Mouse (Mus musculus) fibroblast of lung, adult 2 months (primary cell): ENCODE data around the gene Gng13.
A peak's percentile ranks its signal among the peaks of the same experiment; 100 is the strongest.

Experiments
- DNase-seq: peaks from one replicate; pipeline ENCODE4 v3.0.0-alpha.2; 2011; ENCODE audit warnings: low read depth

Gng13 gene

DNA sequence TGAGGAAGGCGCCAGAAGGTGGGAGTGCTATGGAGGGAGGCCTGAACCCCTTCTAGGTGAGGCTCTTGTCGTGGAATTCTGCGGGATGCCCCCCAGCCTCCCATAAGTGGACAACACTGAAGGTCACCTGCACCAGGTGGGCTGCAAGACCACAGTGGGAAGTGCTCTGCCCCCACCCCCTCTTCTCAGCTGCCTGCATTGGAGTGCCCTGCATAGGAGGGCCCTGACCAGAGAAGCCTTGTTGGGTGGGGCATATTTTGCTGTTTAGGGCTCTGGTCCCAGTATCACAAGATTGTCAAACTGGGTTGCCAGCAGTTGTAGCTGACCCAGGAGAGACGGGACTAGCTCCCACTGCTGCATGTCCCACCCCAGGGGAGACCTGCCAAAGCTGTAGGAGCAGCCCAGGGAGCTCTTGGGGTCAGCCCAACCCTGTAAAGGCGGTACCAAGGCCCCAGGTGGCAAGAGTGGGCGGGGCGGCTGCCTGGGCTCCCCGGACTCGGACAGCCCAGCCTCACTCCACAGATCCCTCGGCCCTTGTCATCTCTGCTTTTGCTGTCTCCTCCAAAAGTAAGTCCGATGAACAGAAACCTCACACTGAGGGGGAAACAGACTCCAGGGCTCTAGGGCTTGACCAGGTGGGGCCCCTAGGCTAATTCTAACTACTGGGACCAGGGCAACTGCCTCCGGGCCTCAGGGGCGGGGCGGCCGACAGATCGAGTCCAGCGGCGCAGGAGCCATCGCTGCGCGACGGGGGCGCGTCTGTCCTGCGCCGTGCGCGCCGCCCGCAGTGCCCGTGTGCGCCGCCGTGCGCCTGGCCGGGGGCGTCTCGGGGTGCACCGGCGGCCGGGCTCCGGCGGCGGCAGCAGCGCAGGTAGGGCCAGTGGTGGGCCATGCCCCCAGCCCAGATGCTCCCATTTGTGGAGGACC, at the start of gene Gng13:
TSS of gene Gng13 (plus strand) at position 461 of the 927 bp plus-strand sequence.
- no peak for DNase-seq

DNA sequence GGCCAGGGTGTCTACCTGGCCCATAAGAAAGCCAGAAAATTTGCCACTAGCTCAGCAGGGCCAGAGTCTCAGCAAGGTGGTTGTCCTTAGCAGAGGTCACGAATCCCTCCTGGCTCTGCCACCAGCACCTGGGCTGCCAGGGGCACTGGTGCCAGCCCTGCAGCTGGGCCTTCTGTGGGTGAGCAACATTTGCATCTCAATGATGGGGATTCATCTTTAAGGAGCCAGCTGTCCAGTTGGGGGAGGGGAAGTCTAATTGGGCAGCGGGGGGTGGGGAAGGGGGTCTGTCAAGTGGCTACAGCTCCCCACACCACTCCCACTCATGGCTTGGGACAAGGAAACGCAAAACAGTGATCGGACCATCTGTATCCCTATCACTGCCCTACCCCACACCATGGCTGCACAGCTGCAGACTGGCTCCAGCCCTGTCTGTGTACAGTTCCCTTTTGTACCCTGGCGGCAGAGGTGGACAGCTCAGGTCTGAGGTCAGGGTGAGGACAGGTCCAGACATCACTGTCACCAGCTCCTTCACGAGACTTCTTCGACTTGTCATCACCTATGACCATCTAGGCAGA, 48.4 kb upstream of the Gng13 start:
- DNase-seq = no peak

- DNase-seq = no peak
Measured at GRCm38 (mm10) chr17:25672982-25673381, 44.0 kb upstream of the Gng13 start.

DNA sequence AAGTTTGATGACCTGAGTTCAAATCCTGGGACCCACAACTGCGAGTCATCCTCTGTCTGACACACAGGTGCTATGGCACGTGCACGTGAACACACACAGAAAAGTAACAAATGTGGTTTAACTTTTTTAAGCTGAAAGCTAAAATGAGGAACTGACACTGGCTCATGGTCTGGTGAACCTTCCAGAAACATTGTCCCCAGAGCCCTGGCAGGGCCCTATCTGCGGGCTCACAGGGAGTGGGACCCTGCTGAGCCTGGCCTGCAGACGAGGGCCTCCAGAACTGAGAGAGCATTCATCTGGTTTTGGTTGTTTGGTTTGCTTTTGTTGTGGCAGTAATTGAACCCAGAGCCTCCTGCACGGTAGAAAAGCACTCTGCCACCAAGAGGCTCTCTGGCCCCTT, 39.0 kb upstream of the Gng13 start:
- DNase-seq = no peak

DNA sequence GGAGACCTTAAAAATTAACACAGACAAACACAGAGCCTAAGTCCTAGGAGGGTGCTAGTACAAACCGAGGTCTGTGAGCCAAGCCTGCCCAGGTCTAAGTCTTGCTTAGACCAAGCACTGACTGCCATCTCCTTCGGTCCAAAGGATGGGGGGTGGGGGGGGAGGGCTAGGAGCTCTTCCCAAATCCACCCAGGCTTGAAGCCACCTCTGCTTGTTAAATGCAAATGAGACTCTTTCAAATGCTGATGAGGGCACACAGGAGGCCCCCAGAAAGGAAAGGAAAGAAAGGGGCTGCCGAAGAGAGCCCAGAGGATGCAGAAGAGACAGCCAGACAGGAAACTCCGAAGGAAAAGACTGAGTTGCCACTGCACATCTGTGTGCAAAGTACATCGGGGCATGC, 37.2 kb upstream of the Gng13 start:
- DNase-seq = no peak

DNA sequence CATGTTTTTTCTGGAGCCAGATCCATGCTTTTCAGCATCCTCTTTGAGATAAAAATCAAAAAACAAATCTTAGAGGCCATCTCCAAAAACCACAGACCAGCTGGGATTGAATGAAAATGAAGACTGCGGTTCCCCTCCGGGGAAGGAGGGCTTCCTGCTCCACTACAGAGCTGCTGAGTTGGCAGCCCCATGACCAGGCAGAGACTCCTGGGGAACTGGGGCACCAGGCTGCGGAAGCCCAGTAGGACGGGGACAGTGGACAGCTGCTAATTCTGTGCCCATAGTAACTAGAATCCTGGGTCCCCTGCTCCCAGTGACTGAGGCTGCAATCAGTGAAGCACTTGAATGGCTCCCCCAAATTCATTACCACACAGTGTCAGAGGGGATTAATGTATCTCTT, 35.3 kb upstream of the Gng13 start:
- DNase-seq = no peak

- DNase-seq = no peak
Measured at GRCm38 (mm10) chr17:25686323-25686722, 30.6 kb upstream of the Gng13 start.

DNA sequence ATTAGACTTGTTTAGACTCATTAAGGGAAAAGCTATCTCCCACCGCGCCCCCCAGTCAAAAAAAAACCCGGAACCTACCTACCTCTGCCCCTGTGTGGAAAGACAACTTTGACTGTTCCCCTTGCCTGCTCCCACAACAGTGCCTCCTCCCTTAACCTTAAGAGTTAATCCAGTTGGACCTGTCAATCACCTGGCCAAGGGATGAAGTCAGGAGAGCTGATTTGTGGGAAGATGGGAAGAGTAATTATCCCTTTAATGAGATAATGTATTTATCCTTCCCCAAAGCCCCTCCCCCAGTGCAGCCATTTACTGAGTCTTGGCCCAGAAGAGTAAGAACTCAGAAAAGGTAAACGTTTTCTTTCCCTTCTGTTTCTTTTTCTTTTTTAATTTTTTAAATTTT, 28.0 kb upstream of the Gng13 start:
- no peak for DNase-seq

- no peak for DNase-seq
Measured at GRCm38 (mm10) chr17:25696263-25696662, 20.7 kb upstream of the Gng13 start.

DNA sequence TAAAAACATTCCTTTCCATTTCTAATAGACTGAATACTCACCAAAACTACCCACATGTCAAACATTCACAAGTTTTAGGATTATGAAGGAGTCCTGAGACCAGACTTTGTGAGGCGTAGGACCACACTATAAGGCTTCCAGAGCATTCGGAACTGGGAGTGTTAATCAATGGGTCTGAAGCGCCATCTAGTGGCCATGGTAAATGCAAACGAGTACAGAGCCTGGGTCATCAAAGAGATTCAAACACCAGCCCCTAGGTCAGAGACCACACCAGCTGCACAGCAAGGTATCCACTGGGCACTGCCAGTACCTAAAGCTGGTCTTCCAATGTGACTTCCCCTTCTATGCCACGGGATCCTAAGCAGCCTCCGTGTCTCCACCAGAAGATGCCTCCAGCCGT, 18.5 kb upstream of the Gng13 start:
- peak; percentile 19 for DNase-seq

- no peak for DNase-seq
Measured at GRCm38 (mm10) chr17:25700863-25701496, 16.0 kb upstream of the Gng13 start.

GRCm38 (mm10) chr17:25709994-25710393, 7.0 kb upstream of the Gng13 start:
- no peak for DNase-seq

GRCm38 (mm10) chr17:25711136-25711535, 5.8 kb upstream of the Gng13 start:
- DNase-seq = peak; percentile 50

- no peak for DNase-seq
Measured at GRCm38 (mm10) chr17:25715627-25716026, 1.3 kb upstream of the Gng13 start.

GRCm38 (mm10) chr17:25716130-25716529, 841 bp upstream of the Gng13 start:
- no peak for DNase-seq

DNA sequence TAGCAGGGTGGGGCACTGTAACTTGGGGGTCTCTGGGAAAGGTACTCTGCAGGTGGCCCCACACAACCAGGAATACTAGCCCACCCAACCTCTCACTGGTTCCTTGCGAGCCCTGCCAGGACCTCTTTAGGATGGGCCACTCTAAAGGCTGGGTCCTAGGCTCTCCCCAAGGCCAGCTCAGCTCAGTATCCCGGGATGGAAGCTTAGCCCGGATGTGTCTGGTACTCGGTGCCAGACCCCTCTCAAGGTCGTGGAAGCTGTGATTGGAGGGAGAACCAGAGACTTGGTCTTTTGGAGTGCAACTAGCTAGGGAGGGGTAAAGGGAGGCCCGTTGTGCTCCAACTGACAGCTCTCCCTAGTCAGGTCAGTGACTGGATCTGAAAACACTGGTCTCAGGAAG, 720 bp downstream of the Gng13 start:
- no peak for DNase-seq

DNA sequence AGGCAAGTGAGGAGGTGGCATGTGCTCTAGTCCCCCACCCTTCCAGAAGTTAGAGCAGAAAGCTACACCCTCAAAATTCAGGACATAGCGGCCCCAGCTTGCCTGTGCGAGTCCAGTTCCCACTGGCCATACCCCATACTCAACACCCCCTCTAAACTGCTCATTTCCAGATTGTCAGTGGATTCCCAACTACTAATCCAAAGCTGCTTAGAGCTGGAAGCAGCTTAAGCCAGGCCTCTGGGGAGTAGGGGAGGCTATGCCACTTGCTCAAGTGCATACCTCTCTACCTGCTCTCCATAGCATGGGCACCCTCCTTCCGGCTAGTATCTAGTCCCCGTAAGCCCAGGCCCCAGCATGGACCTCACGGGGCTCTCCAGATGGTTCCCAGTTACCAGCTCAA, 4.5 kb downstream of the Gng13 start:
- DNase-seq = no peak

GRCm38 (mm10) chr17:25723470-25723869, 6.5 kb downstream of the Gng13 start:
- DNase-seq = no peak

GRCm38 (mm10) chr17:25723919-25724318, 6.9 kb downstream of the Gng13 start:
- DNase-seq = no peak

DNA sequence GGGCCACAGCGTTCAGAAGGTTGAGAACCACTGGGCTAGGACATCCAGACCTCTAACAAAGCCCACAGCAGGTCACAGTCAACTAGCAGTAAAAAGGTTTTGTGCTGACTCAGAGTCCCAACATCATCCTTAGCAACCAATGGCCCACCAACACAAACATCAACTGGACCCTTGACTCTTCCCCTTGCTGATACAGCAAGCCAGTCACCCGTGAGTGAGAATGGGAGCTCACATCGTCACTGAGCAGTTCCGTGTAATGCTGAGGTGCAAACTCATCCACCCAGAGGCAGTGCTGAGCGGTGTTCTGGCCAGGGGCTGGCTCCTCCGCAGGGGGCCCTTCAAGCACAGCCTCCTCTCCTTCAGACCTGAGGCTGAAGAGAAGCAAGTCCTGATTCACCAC, 8.3 kb downstream of the Gng13 start:
- DNase-seq = no peak

DNA sequence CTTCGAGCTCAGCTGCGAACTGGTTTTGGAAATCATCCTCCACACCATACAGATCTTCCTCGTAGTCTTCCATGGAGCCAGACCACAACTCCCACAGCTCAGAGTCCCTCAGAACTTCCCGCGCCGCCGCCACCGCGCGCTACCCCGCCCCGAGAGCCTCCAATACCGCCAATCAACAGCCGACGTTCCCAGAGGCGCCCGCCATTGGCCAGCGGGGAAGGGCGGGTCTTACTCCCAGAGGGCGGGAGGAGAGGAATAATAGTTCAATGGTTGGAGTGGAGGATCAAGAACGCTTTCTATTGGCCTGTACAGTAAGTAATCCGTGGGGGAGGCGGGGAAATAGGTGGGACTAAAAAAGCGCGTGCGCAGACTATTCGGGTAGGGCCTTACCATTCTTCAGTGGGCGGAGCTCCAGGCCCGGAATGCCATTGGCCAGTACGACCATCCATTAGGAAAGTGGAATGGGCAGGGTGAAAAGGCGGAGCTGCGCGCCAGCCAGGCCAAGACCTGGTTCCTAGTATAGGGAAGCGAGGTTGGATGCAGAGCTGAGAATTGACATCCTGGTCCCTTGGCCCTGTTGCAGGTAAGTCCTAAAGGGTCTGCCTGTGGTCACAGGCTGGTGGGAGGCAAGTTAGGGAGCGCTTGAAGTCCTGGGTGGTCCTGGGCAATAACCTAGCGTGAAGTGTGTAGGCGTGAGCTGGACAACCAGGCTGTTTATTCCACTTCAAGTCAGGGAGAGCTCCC, 10.5 kb downstream of the Gng13 start, which contains the start of the genes Chtf18 and Rpusd1:
TSS of gene Chtf18 (minus strand) at position 155 of the 744 bp plus-strand sequence.
TSS of gene Rpusd1 (plus strand) at position 406 of the 744 bp plus-strand sequence.
- peak; percentile 100 for DNase-seq

GRCm38 (mm10) chr17:25728009-25728270, 11.0 kb downstream of the Gng13 start:
- DNase-seq = no peak
